Mouse (Mus musculus): ENCODE data around the gene Tmem89. TPM values are rescaled to one million over a fixed set of nuclear protein-coding genes. Genes with fewer than 3 reads are reported as not detected.

The Tmem89 gene
- polyA plus RNA-seq (2014; fragmentation: Illumina TruSeq; extraction: RNeasy Lipid Tissue Mini Kit (QIAGEN cat#74804); ENCODE audit: low read depth, low replicate concordance), result not detected

DNA sequence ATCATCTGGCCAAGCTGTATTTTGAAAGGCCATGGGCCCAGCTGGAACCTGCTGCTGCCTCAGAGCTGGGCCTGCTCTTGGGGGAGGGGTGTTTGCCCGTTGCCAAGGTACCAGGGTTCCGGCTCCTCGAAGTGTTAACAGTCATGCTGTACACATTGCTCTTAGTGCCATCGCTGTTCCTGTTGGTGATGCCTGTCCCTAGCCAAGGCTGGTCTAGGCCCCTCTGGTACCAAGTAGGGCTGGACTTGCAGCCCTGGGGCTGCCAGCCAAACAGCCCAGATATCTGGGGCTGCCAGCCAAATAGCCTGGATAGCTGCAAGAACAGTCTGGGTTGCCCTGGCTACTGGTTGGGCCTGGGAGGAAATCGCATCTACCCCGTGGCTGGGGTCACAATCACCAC is at the start of gene Tmem89:
Gene Tmem89 (plus strand): TSS at position 129 of the 400 bp plus-strand sequence.

DNA sequence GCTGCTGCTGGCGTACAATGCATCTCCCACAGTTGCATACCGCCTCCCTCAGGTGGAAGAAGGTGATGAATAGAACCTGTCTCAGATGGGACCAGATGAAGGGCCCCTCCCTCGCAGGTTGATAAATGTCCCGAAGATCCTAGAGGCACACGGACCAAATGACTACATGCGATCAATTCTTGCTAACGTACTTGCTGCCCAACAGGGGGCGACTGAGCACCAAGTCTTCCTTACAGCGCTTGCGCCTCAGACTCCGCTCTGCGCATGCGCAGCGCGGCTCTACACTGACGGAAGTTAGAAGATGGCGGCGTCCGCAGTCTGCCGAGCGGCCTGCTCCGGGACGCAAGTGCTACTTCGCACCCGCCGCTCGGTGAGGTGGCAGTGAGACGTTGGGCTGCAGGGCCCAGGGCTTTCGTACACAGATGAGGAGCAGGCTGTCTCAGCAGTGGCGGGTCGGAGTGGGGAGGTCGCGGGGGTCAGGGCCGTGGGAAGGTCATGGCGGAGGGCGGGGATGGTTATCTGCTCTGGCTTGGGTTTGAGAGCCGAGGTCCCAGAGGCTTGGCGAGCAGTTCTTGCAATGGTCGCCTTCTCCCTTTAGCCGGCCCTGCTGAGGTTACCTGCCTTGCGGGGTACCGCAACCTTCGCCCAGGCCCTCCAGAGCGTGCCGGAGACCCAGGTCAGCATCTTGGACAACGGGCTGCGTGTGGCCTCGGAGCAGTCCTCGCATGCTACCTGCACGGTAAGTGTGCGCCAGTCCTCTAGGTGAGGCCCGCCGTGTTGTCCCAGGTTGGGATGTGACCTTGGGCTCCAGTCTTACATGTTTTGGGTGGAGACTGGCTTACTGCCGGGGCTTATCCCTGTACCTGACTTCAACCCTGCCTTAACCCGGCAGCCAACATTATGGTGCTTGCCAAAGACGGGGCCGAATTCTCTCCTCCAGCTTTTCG is 22.3 kb downstream of the Tmem89 start, which contains the start of gene Uqcrc1:
Gene Uqcrc1 (plus strand): TSS at position 216 of the 947 bp plus-strand sequence.

DNA sequence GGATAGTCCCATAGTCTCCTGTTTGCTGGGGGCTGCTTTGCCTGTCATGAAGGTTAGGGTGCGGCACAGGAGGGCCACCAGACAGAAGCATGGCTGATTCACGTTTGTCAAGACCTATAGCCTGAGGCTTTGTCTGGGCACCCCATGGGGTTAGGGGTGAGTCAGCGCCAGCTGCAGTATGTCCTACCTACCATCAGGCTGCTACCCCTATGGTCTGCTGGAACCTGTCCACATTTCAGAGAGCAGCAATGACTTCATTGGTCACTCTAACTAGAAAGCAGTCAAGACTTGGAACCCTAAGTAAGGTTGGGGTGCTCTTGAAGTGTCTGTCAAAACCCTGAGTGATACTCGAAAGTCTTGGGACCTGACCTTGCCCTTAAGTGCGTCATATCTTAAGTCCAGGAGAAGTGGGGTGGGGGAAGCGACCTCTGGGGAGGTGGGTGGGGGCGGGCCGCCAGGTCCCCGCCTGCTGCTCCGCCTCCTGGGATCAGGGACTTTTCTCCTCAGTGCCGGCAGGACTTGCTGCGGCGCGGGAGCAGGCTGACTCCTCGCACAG is 38.7 kb downstream of the Tmem89 start, which contains the start of gene Col7a1:
Gene Col7a1 (plus strand): TSS at position 506 of the 556 bp plus-strand sequence.

Other genes starting within 250 kb of the Tmem89 start
- 73.3 TPM for gene Prkar2a, start 225.3 kb upstream of the Tmem89 start, polyA plus RNA-seq (2014; fragmentation: Illumina TruSeq; extraction: RNeasy Lipid Tissue Mini Kit (QIAGEN cat#74804); ENCODE audit: low read depth, low replicate concordance)
- gene Ip6k2, start 130.8 kb upstream of the Tmem89 start, polyA plus RNA-seq (2014; fragmentation: Illumina TruSeq; extraction: RNeasy Lipid Tissue Mini Kit (QIAGEN cat#74804); ENCODE audit: low read depth, low replicate concordance), result 123 TPM
- gene Nckipsd, start 106.3 kb upstream of the Tmem89 start, polyA plus RNA-seq (2014; fragmentation: Illumina TruSeq; extraction: RNeasy Lipid Tissue Mini Kit (QIAGEN cat#74804); ENCODE audit: low read depth, low replicate concordance), result not detected
- not detected for gene Celsr3, start 88.3 kb upstream of the Tmem89 start, polyA plus RNA-seq (2014; fragmentation: Illumina TruSeq; extraction: RNeasy Lipid Tissue Mini Kit (QIAGEN cat#74804); ENCODE audit: low read depth, low replicate concordance)
- 0.26 TPM for gene Slc26a6, start 61.3 kb upstream of the Tmem89 start, polyA plus RNA-seq (2014; fragmentation: Illumina TruSeq; extraction: RNeasy Lipid Tissue Mini Kit (QIAGEN cat#74804); ENCODE audit: low read depth, low replicate concordance)
- 86.8 TPM for gene Uqcrc1, start 22.0 kb downstream of the Tmem89 start, polyA plus RNA-seq (2014; fragmentation: Illumina TruSeq; extraction: RNeasy Lipid Tissue Mini Kit (QIAGEN cat#74804); ENCODE audit: low read depth, low replicate concordance)
- gene Col7a1, start 39.0 kb downstream of the Tmem89 start, polyA plus RNA-seq (2014; fragmentation: Illumina TruSeq; extraction: RNeasy Lipid Tissue Mini Kit (QIAGEN cat#74804); ENCODE audit: low read depth, low replicate concordance), result not detected
- not detected for gene Ucn2, start 71.4 kb downstream of the Tmem89 start, polyA plus RNA-seq (2014; fragmentation: Illumina TruSeq; extraction: RNeasy Lipid Tissue Mini Kit (QIAGEN cat#74804); ENCODE audit: low read depth, low replicate concordance)
- gene Pfkfb4, start 77.2 kb downstream of the Tmem89 start, polyA plus RNA-seq (2014; fragmentation: Illumina TruSeq; extraction: RNeasy Lipid Tissue Mini Kit (QIAGEN cat#74804); ENCODE audit: low read depth, low replicate concordance), result not detected
- 9.6 TPM for gene Shisa5, start 123.9 kb downstream of the Tmem89 start, polyA plus RNA-seq (2014; fragmentation: Illumina TruSeq; extraction: RNeasy Lipid Tissue Mini Kit (QIAGEN cat#74804); ENCODE audit: low read depth, low replicate concordance)
- not detected for gene Trex1, start 145.1 kb downstream of the Tmem89 start, polyA plus RNA-seq (2014; fragmentation: Illumina TruSeq; extraction: RNeasy Lipid Tissue Mini Kit (QIAGEN cat#74804); ENCODE audit: low read depth, low replicate concordance)
- gene Atrip, start 159.5 kb downstream of the Tmem89 start, polyA plus RNA-seq (2014; fragmentation: Illumina TruSeq; extraction: RNeasy Lipid Tissue Mini Kit (QIAGEN cat#74804); ENCODE audit: low read depth, low replicate concordance), result 3.0 TPM
- gene Ccdc51, start 167.9 kb downstream of the Tmem89 start, polyA plus RNA-seq (2014; fragmentation: Illumina TruSeq; extraction: RNeasy Lipid Tissue Mini Kit (QIAGEN cat#74804); ENCODE audit: low read depth, low replicate concordance), result 1.5 TPM
- gene Tma7, start 168.0 kb downstream of the Tmem89 start, polyA plus RNA-seq (2014; fragmentation: Illumina TruSeq; extraction: RNeasy Lipid Tissue Mini Kit (QIAGEN cat#74804); ENCODE audit: low read depth, low replicate concordance), result 299 TPM
- 1.7 TPM for gene Plxnb1, start 180.8 kb downstream of the Tmem89 start, polyA plus RNA-seq (2014; fragmentation: Illumina TruSeq; extraction: RNeasy Lipid Tissue Mini Kit (QIAGEN cat#74804); ENCODE audit: low read depth, low replicate concordance)
- not detected for gene Fbxw21, start 247.4 kb downstream of the Tmem89 start, polyA plus RNA-seq (2014; fragmentation: Illumina TruSeq; extraction: RNeasy Lipid Tissue Mini Kit (QIAGEN cat#74804); ENCODE audit: low read depth, low replicate concordance)